Mouse (Mus musculus): Measurements from ENCODE around the gene Per1. TPM values are rescaled to one million over a fixed set of nuclear protein-coding genes. Genes with fewer than 3 reads are reported as not detected.

The Per1 gene
- polyA plus RNA-seq, 1 experiment from 2014 or later = 8.6 TPM

DNA sequence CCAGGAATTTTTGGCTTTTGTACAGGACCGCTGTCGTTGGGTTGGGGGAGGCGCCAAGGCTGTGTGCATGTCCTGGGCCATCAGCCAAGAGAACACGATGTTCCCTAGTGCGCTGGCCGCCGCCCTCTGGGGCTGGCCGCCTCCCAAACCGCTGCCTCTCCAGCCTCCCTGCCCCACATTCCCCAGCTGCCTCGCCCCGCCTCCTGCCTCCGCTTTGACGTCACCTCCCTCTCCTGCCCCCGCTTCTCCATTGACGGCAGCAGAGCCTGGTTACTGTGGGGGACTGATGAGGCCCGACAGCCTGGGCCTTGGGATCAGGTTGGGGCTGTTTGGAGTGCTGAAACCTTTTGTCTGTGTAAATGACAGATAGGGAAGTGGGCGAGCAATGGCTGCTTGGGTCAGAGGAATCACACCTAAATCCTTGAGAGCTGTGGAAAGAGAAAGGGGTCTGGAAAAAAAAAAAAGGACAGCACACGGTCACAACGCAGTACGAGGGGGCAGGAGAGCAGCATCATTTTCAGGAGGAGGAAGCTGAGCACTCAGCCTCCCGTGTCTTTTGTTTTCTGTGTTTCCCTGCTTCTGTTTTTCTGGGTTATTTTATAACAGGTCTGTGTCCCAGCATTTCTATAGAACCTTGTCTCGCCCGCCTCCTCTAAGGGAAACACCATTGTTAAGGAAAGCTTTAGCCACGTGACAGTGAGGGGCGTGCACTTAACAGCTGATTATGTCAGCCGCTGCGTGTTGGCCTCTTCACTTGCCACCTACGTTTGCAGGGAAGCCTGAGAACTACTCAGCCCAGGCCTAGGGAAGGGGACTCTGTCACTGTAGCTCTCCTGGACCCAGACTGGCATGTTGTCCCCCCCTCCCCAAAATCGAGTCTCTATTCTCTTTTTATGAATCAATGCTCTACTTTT is 2.2 kb downstream of the Per1 start:
- Histone ChIP-seq H3K9ac (replicated peaks) (peak overlapping the region; percentile 59), H3K36me3 (peaks cover 22% of the 10 kb centered on the region), H3K9me3 (no peaks in the 10 kb centered on the region), H3K27ac (peak overlapping the region; percentile 81), H3K4me2 (replicated peaks) (peak overlapping the region; percentile 93), H3K27me3 (no peaks in the 10 kb centered on the region), H3K4me3 (replicated peaks) (peak overlapping the region; percentile 27), H3K4me1 (replicated peaks) (peaks cover 70% of the 10 kb centered on the region)
- 1% methylated on average over 29 of the region's 29 CpGs for WGBS
- no peak for ATAC-seq

DNA sequence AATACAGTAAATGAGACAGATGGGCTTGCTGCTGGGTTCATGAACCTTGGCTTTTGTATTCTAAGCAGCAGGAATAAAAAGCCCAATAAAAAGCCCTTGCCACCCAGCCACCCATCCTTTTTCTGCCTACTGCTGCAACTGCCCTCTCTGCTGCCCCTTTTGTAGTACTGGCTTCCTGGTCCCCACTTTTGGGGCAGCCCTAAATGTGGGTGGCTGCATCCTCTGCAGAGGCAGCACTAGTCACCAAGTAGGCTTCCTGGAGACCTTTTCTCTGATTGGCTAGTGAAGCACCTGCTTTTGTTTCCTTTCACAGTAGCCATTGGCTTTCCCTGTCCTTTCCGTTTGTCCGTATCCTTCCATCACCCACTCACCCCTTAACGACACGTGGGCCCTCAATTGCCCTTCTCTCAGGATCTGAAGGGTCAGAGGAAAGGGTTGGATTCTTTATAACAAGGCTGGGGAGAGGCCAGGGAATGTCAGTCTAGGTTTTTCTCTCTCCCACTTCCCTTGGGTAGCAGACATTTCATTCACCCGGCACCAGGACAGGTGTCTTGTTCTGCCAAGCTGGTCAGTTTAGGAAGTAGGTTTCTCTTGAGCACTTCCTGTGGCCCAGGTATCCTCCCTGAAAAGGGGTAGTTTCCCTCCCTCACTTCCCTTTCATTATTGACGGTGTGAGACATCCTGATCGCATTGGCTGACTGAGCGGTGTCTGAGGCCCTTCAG is 3.2 kb downstream of the Per1 start:
- no peak for ATAC-seq
- Histone ChIP-seq H3K27me3 (no peaks in the 10 kb centered on the region), H3K4me2 (replicated peaks) (peak overlapping the region; percentile 93), H3K9ac (replicated peaks) (peak overlapping the region; percentile 73; the same call in 1 of the 2 replicates), H3K4me3 (replicated peaks) (peak overlapping the region; percentile 52), H3K9me3 (no peaks in the 10 kb centered on the region), H3K27ac (peak overlapping the region; percentile 81), H3K36me3 (peaks cover 26% of the 10 kb centered on the region), H3K4me1 (replicated peaks) (peaks cover 66% of the 10 kb centered on the region)
- WGBS = 21% methylated on average over 8 of the region's 8 CpGs

DNA sequence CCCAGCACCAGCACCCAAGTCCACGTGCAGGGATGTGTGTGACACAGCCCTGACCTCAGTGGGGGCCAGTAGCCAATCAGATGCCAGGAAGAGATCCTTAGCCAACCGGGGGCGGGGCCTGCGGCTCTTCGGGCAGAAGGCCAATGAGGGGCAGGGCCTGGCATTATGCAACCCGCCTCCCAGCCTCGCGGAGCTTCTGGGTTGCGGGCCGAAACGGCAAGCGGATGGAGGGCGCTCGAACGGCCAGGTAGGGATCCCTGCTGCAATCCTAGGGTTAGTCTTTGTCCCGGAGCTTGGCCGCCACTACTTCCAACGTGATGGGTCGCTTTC is 3.7 kb downstream of the Per1 start:
- Histone ChIP-seq H3K36me3 (peaks cover 31% of the 10 kb centered on the region), H3K4me1 (replicated peaks) (peaks cover 66% of the 10 kb centered on the region), H3K4me3 (replicated peaks) (peak overlapping the region; percentile 52), H3K27me3 (no peaks in the 10 kb centered on the region), H3K27ac (peak overlapping the region; percentile 81), H3K9me3 (no peaks in the 10 kb centered on the region), H3K4me2 (replicated peaks) (peak overlapping the region; percentile 93), H3K9ac (replicated peaks) (peak overlapping the region; percentile 73)
- 0 out of 2 replicates have a peak, but pooled peaks have one; percentile 6 for ATAC-seq
- under 1% methylated on average over 19 of the region's 19 CpGs for WGBS

DNA sequence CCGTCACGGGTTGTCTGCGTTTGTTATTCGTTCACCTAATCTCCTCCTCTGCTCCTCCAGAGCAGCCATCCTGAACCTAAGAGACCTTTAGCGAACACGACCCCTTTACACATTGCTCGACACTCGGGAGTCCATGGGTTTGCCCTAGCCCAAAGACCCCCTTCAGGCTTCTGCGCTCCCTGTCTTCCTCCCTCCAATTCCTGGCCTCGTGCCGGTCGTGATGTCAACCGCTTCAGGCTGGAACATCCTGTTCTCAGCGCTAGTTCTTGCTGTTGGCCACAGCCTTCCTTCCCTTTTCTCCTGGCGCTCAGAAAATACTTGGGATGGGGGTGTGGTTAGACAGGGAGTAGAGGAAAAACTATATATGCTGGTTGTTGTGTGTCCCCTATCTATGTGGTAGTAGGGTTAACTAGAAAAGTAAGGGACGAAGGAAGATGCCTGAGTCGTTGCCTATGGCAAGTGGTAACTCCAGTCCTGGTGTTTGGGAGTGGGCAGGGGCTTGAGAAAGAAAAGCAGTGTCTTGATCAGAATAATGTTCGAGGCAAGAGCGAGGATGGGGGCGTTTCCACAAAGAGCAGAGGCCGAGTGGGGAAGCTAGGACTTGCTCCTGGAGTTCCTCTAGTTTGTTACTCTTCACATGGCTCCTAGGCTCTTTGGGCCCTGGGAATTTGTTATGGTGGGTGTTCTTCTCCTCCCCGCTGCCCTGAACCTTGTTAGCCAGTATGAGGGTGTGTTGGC is 4.3 kb downstream of the Per1 start:
- peak overlapping the region; percentile 73 for H3K9ac ChIP-seq (replicated peaks)
- under 1% methylated on average over 22 of the region's 22 CpGs for WGBS
- H3K27ac ChIP-seq = peak overlapping the region; percentile 81
- no peaks in the 10 kb centered on the region for H3K9me3 ChIP-seq
- H3K4me3 ChIP-seq (replicated peaks) = peak overlapping the region; percentile 52
- H3K4me2 ChIP-seq (replicated peaks) = peak overlapping the region; percentile 93
- H3K4me1 ChIP-seq (replicated peaks) = peaks cover 61% of the 10 kb centered on the region
- ATAC-seq = no peak
- no peaks in the 10 kb centered on the region for H3K27me3 ChIP-seq
- H3K36me3 ChIP-seq = peaks cover 38% of the 10 kb centered on the region

DNA sequence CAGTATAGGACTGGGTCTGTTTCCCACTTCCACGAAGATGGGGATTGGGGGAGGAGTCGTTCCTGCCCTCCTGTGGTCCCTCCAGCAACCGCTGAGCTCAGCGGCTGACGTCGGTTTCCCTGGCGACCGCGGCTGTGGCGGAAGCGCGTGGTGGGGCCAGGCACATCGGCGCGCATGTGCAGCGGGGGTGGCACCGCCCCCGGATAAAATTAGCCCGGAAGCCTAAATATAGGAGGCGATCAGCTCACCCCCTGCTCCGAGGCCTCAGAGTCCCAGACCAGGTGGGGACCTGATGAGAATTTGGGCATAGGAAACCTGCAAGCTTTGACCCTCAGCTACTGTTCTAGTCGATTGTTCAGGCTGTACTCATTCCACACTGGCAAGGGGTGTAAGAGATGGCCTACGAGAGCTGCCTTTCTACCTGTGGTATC is 4.9 kb downstream of the Per1 start:
- Histone ChIP-seq H3K9me3 (no peaks in the 10 kb centered on the region), H3K27me3 (no peaks in the 10 kb centered on the region), H3K4me1 (replicated peaks) (peaks cover 58% of the 10 kb centered on the region), H3K36me3 (peaks cover 43% of the 10 kb centered on the region), H3K9ac (replicated peaks) (peak overlapping the region; percentile 73), H3K4me2 (replicated peaks) (peak overlapping the region; percentile 93), H3K27ac (peak overlapping the region; percentile 81), H3K4me3 (replicated peaks) (peak overlapping the region; percentile 52)
- ATAC-seq = peak; percentile 38
- WGBS = under 1% methylated on average over 23 of the region's 23 CpGs

DNA sequence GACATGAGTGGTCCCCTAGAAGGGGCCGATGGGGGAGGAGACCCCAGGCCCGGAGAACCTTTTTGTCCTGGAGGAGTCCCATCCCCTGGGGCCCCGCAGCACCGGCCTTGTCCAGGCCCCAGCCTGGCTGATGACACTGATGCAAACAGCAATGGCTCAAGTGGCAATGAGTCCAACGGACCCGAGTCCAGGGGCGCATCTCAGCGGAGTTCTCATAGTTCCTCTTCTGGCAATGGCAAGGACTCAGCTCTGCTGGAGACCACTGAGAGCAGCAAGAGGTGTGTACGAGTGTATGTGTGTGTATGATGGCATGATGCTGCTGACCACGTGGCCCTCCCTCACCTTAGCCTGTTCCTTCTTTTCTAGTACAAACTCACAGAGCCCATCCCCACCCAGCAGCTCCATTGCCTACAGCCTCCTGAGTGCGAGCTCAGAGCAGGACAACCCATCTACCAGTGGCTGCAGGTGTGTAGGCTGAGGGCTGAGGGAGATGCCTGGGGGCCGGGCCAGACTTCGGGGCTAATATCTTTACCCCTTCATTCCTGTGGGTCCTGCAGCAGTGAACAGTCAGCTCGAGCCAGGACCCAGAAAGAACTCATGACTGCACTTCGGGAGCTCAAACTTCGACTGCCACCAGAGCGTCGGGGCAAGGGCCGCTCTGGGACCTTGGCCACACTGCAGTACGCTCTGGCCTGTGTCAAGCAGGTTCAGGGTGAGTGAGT is 5.8 kb downstream of the Per1 start:
- H3K4me1 ChIP-seq (replicated peaks) = peaks cover 51% of the 10 kb centered on the region
- no peaks in the 10 kb centered on the region for H3K27me3 ChIP-seq
- peak overlapping the region; percentile 52 for H3K4me3 ChIP-seq (replicated peaks)
- peaks cover 52% of the 10 kb centered on the region for H3K36me3 ChIP-seq
- peak overlapping the region; percentile 73 for H3K9ac ChIP-seq (replicated peaks)
- WGBS = 92% methylated on average over 20 of the region's 20 CpGs
- peak overlapping the region; percentile 81; the same call in 1 of the 2 replicates for H3K27ac ChIP-seq
- H3K4me2 ChIP-seq (replicated peaks) = peak overlapping the region; percentile 93
- no peak for ATAC-seq
- no peaks in the 10 kb centered on the region for H3K9me3 ChIP-seq

DNA sequence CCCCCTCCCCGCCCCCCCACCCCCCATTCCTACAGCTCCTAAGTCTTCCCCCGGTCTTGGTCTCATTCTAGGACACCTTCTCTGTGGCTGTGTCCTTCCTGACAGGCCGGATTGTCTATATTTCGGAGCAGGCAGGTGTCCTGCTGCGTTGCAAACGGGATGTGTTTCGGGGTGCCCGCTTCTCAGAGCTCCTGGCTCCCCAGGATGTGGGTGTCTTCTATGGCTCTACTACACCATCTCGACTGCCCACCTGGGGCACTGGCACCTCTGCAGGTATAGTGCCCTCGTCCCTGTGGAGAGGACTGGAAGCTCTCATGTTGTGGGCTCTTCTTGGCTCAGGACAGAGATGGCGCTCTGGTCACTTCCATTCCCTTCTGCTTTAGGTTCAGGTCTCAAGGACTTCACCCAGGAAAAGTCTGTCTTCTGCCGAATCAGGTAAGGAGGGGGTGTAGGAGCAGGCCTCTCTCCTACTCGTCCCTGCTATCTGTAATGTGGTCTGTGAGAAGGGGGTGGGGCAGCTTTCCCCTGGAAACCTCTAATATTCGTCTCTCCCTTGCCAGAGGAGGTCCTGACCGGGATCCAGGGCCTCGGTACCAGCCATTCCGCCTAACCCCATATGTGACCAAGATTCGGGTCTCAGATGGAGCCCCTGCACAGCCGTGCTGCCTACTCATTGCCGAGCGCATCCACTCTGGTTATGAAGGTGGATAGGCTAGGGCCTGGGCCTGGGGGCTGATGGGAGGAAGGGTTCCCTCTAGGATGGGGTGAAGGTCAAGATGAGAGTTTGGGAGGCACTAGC is 6.8 kb downstream of the Per1 start:
- H3K27ac ChIP-seq = no peak overlapping the region
- 90% methylated on average over 21 of the region's 21 CpGs for WGBS
- H3K27me3 ChIP-seq = no peaks in the 10 kb centered on the region
- no peaks in the 10 kb centered on the region for H3K9me3 ChIP-seq
- H3K4me2 ChIP-seq (replicated peaks) = no peak overlapping the region
- no peak for ATAC-seq
- H3K36me3 ChIP-seq = peaks cover 61% of the 10 kb centered on the region
- H3K4me1 ChIP-seq (replicated peaks) = peaks cover 42% of the 10 kb centered on the region
- no peak overlapping the region for H3K4me3 ChIP-seq (replicated peaks)
- H3K9ac ChIP-seq (replicated peaks) = no peak overlapping the region

DNA sequence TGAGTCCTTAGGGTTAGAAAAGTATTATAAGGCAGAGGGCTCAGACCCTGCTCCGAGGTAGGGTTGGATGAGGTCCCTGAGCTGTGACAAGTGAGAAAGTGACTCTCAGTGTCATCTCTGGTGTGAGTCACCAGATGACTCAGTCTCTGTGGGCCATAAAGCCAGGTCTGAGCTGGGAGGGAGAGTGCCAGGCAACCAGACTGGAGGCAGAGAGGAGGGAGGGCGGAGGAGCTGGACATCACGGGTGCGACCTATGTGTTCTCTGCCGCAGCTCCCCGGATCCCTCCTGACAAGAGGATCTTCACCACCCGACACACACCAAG is 7.3 kb downstream of the Per1 start:
- no peak for ATAC-seq
- H3K4me1 ChIP-seq (replicated peaks) = peaks cover 37% of the 10 kb centered on the region
- H3K27me3 ChIP-seq = no peaks in the 10 kb centered on the region
- no peak overlapping the region for H3K4me3 ChIP-seq (replicated peaks)
- H3K9me3 ChIP-seq = no peaks in the 10 kb centered on the region
- H3K9ac ChIP-seq (replicated peaks) = no peak overlapping the region
- no peak overlapping the region for H3K27ac ChIP-seq
- no peak overlapping the region for H3K4me2 ChIP-seq (replicated peaks)
- 96% methylated on average over 7 of the region's 7 CpGs for WGBS
- H3K36me3 ChIP-seq = peaks cover 66% of the 10 kb centered on the region

DNA sequence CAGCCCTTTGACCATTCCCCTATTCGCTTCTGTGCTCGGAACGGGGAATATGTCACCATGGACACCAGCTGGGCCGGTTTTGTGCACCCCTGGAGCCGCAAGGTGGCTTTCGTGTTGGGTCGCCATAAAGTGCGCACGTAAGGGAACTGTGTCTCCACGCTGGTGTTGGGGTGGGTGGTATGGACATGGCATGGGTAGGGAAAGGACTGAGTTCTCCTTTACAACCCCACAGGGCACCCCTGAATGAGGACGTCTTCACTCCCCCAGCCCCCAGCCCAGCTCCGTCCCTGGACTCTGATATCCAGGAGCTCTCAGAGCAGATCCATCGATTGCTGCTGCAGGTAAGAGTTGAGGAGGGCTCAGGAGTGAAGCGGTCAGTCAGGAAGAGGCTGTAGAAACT is 8.1 kb downstream of the Per1 start:
- Histone ChIP-seq H3K4me1 (replicated peaks) (peaks cover 29% of the 10 kb centered on the region), H3K27me3 (no peaks in the 10 kb centered on the region), H3K4me3 (replicated peaks) (no peak overlapping the region), H3K9ac (replicated peaks) (no peak overlapping the region; the same call in 1 of the 2 replicates), H3K4me2 (replicated peaks) (no peak overlapping the region), H3K36me3 (peaks cover 74% of the 10 kb centered on the region), H3K27ac (no peak overlapping the region), H3K9me3 (no peaks in the 10 kb centered on the region)
- ATAC-seq = no peak
- WGBS = 94% methylated on average over 14 of the region's 14 CpGs

DNA sequence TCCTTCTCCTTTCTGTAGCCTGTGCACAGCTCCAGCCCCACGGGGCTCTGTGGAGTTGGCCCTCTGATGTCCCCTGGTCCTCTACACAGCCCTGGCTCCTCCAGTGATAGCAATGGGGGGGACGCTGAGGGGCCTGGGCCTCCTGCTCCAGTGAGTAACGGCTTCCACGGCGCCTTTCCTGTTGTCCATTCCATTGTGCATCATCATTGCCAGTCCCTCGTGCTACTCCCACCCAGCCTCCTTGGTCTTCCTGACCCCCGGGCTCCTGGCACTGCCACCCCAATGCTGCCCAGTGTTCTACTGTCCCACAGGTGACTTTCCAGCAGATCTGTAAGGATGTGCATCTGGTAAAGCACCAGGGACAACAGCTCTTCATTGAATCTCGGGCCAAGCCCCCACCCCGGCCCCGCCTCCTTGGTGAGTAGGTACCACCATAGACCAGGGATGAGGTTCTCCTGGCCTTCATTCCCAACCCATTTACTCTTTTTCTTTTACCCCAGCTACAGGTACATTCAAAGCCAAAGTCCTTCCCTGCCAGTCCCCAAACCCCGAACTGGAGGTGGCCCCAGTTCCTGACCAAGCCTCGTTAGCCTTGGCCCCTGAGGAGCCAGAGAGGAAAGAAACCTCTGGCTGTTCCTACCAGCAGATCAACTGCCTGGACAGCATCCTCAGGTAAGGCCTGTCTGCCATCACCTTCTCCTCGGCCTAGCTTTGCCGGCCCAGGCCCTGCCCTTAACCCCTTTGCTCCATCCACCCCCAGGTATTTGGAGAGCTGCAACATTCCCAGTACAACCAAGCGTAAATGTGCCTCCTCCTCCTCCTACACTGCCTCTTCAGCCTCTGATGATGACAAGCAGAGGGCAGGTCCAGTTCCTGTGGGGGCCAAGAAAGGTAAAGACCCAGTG is 8.8 kb downstream of the Per1 start:
- no peak overlapping the region for H3K4me2 ChIP-seq (replicated peaks)
- WGBS = 93% methylated on average over 15 of the region's 15 CpGs
- H3K4me1 ChIP-seq (replicated peaks) = peaks cover 22% of the 10 kb centered on the region
- no peaks in the 10 kb centered on the region for H3K9me3 ChIP-seq
- no peak for ATAC-seq
- no peak overlapping the region for H3K4me3 ChIP-seq (replicated peaks)
- peaks cover 81% of the 10 kb centered on the region for H3K36me3 ChIP-seq
- no peak overlapping the region; the same call in 1 of the 2 replicates for H3K9ac ChIP-seq (replicated peaks)
- no peaks in the 10 kb centered on the region for H3K27me3 ChIP-seq
- H3K27ac ChIP-seq = no peak overlapping the region

All from midbrain, embryonic 13.5 days (tissue).